Mouse (Mus musculus) heart, embryonic 13.5 days (tissue): ENCODE measurements around the gene Gipc2. TPM values are rescaled to one million over a fixed set of nuclear protein-coding genes. Genes with fewer than 3 reads are reported as not detected.

ENCODE experiments used
- ATAC-seq: fragments of 200-750 bp; cut with Nextera tagmentation; 2 replicates; pipeline ENCODE4 v1.8.0; 2017; ENCODE audit warnings: moderate TSS enrichment; ENCODE audit not compliant: insufficient number of reproducible peaks, low FRiP score, low TSS enrichment; ENCODE audit errors: extremely low read depth
- H3K27ac ChIP-seq: fragments of 300-500 bp; sonication (generic); replicated peaks from 2 replicates; pipeline ENCODE4 v1.5.1; 2015; ENCODE audit warnings: moderate library complexity, mild to moderate bottlenecking, inconsistent platforms
- H3K27me3 ChIP-seq: fragments of 300-500 bp; sonication (generic); replicated peaks from 2 replicates; pipeline ENCODE4 v1.6.1; 2015; ENCODE audit warnings: mild to moderate bottlenecking, inconsistent platforms
- H3K36me3 ChIP-seq: fragments of 300-500 bp; sonication (generic); 2 replicates; pipeline ENCODE4 v1.6.1; 2015; ENCODE audit warnings: mild to moderate bottlenecking, inconsistent platforms
- H3K4me1 ChIP-seq: fragments of 300-500 bp; sonication (generic); 2 replicates; pipeline ENCODE4 v1.6.1; 2015; ENCODE audit warnings: inconsistent platforms
- H3K4me2 ChIP-seq: fragments of 300-500 bp; sonication (generic); 2 replicates; pipeline ENCODE4 v1.6.1; 2015; ENCODE audit warnings: inconsistent platforms, mild to moderate bottlenecking, moderate library complexity
- H3K4me3 ChIP-seq: fragments of 300-500 bp; sonication (generic); 2 replicates; pipeline ENCODE4 v1.5.1; 2015; ENCODE audit warnings: moderate library complexity, mild to moderate bottlenecking, inconsistent platforms
- H3K9ac ChIP-seq: fragments of 300-500 bp; sonication (generic); 2 replicates; pipeline ENCODE4 v1.6.1; 2015; ENCODE audit warnings: inconsistent platforms, mild to moderate bottlenecking, moderate library complexity
- H3K9me3 ChIP-seq: fragments of 300-500 bp; sonication (generic); 2 replicates; pipeline ENCODE4 v1.6.1; 2016; ENCODE audit warnings: inconsistent platforms
- WGBS: fragments of 180-500 bp; shearing (Covaris S2); methylation state at CpG from one replicate; pipeline ENCODE4 v1.1.7; 2015; ENCODE audit warnings: mixed read lengths; 5-methylcytosine and 5-hydroxymethylcytosine counted together
- polyA plus RNA-seq: library from polyadenylated mRNA; unstranded; fragments of >200 nt; fragmentation: Nextera tagmentation; extraction: Ambion mirVana; gene quantifications from 2 replicates; pipeline ENCODE4 v1.2.1, GENCODE M21; 2015

Gene Gipc2
- polyA plus RNA-seq, 1 experiment from 2014 or later: 4.6 TPM

DNA sequence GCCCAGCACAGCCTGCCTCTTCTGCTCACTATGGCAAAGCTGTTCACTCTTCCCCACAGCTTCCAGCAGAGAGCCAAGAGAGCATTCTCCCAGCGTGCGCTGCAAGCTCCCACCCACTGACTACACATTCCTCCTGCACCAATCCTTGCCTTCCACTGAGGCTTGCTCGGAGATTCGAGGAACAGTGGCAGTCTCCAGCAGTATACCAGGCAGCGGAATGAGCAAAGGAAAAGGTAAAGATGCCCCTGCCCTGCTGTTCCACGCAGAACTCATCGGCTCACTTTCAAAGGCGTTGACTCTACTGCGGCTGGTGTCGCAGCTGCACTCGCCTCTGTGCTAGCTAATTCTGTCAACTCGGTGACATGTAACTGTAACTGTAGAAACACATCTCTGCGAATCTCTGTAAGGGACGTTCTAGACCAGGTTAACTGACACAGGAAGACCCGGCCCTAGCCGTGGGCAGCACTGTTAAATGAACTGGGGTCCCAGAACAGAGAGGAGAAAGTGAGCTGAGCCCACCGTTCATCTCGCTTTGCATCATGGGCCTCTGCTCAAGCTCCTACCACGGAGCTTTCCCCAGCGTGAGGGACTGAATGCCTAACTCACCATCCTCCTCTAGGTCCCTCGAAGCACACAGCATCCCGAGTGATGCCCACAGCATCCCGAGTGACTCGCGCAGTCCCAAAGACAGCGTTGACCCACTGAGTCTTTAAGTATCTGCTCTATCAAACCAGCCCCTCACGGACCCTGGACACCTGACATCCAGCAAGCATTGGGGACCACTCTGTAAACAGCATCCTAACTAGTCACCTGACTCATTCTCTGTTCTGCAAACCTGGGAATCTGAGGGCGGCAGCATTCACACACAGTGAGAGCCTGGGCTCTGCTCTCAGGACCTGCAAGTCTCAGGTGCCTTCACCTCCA lies 59.5 kb downstream of the Gipc2 start:
- H3K9ac ChIP-seq: peak overlapping the region; percentile 72
- ATAC-seq: 0 out of 2 replicates have a peak, but pooled peaks have one; percentile 10

DNA sequence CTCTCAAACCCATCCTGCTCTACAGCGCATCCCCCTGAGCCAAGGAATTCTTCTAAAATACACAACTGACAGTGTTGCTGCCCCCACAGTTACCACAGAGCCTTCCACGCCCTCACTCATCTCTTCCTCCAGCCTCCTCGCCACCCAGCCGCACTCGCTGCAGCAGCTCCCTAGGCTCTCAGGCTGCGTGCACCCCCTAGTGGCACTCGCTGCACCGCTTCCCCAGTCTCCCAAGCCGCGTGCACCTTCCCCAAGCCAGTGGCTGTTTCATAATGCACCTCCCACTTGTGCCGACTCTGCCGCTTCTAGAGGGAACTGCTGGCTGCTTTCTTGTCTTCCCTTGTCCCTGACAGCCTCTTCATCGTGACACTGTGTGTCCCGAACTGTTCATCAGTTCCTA lies 60.7 kb downstream of the Gipc2 start:
- ATAC-seq: peak; percentile 68
- no peak overlapping the region for H3K27ac ChIP-seq
- peaks cover 8% of the 10 kb centered on the region; the same call in 1 of the 2 replicates for H3K27me3 ChIP-seq
- peak overlapping the region; percentile 15; the same call in 1 of the 2 replicates for H3K9ac ChIP-seq
- H3K4me1 ChIP-seq: peaks cover 46% of the 10 kb centered on the region
- H3K36me3 ChIP-seq: no peaks in the 10 kb centered on the region
- H3K9me3 ChIP-seq: 0 out of 2 replicates have a peak, but pooled peaks cover 3% of the 10 kb centered on the region
- peak overlapping the region; percentile 52 for H3K4me3 ChIP-seq
- WGBS: 3% methylated on average over 14 of the region's 14 CpGs
- peak overlapping the region; percentile 86 for H3K4me2 ChIP-seq

More for the DNA sequence above, 59.5 kb downstream of the Gipc2 start:
- Histone ChIP-seq H3K27ac (no peak overlapping the region), H3K9me3 (0 out of 2 replicates have a peak, but pooled peaks cover 1% of the 10 kb centered on the region), H3K4me3 (peak overlapping the region; percentile 52), H3K27me3 (peaks cover 10% of the 10 kb centered on the region; the same call in 1 of the 2 replicates), H3K4me2 (peak overlapping the region; percentile 86), H3K36me3 (no peaks in the 10 kb centered on the region), H3K4me1 (peaks cover 50% of the 10 kb centered on the region)
- WGBS: 3% methylated on average over 28 of the region's 28 CpGs

DNA sequence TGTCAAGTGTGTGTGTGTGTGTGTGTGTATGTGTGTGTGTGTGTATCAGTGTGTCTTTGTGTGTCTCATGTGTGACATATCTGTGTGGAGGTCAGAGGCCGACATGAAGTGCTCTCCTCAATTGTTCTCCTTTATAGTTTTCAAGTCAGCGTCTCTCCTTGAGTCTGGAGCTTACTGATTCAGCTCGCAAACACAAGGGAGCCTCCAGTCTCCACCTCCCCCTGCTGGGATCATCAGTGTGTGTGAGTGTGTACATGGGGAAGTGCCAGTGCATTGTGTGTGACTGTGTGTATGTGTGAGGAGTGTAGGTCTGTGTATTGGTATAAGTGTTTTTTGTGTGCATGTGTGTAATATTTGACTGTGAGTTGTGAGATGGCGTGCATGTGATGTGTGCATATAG lies 62.6 kb downstream of the Gipc2 start:
- Histone ChIP-seq H3K36me3 (no peaks in the 10 kb centered on the region), H3K9ac (no peak overlapping the region), H3K4me2 (no peak overlapping the region), H3K27ac (no peak overlapping the region), H3K27me3 (no peaks in the 10 kb centered on the region), H3K4me3 (no peak overlapping the region), H3K4me1 (peaks cover 35% of the 10 kb centered on the region), H3K9me3 (0 out of 2 replicates have a peak, but pooled peaks cover 3% of the 10 kb centered on the region)
- 85% methylated on average over 4 of the region's 4 CpGs for WGBS
- no peak for ATAC-seq

DNA sequence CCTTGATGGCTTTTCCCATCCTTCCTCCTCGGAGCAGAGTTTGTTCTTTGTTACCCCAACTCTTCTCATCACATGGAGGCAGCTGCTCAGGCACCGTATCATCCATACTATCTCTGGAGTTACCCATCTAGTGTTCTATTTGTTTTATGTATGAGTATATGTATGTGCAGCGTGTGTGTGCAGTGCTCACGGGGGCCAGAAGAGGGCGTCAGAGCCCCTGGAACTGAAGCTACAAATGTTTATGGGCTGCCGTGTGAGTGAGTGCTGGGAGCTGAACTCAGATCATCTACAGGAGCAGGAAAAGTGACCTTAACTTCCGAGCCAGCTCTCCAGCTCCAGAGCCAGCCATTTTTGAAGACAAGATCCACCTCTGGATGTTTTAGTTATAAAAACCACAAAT lies 64.6 kb downstream of the Gipc2 start:
- H3K27ac ChIP-seq: no peak overlapping the region
- H3K4me2 ChIP-seq: no peak overlapping the region
- no peaks in the 10 kb centered on the region for H3K27me3 ChIP-seq
- WGBS: 91% methylated on average over 7 of the region's 7 CpGs
- ATAC-seq: no peak
- H3K36me3 ChIP-seq: no peaks in the 10 kb centered on the region
- no peak overlapping the region for H3K9ac ChIP-seq
- H3K4me1 ChIP-seq: peaks cover 16% of the 10 kb centered on the region
- no peak overlapping the region for H3K4me3 ChIP-seq
- 0 out of 2 replicates have a peak, but pooled peaks cover 3% of the 10 kb centered on the region for H3K9me3 ChIP-seq

DNA sequence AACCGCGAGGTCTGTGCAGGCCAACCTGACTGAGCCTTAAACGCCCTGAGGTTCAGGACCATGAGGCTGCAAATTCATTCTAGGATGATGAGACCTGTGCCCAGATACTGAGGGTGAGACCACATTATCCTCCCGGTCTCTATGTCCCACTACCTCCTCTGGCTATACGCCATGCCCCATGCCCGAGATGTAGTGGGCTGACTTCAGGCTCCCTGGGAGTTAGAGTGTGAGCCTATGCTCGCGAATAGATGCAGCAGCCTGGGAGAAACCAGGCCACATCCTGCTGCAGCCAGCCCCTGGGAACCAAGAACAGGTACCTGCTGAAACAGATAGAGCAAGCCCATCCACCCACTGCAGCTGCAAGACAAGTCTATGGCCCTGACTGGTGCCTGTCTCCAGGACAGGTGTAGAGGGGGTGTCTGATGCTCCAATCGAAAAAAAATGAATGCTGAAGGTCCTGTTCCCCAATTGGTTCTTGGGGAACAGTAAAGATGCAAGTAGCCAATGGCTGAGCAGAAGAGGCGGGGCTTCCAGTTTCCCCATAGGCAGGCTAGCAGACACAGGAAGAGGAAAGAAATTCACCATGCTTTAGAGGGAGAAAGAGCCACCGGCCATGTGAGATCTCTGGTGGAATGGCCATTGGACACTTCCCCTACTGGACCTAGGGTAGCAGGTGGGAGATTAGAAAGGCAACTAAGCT lies 65.8 kb downstream of the Gipc2 start:
- no peak overlapping the region for H3K9ac ChIP-seq
- no peak overlapping the region for H3K4me2 ChIP-seq
- H3K27ac ChIP-seq: no peak overlapping the region
- H3K4me1 ChIP-seq: peaks cover 4% of the 10 kb centered on the region
- 0 out of 2 replicates have a peak, but pooled peaks cover 3% of the 10 kb centered on the region for H3K9me3 ChIP-seq
- H3K27me3 ChIP-seq: no peaks in the 10 kb centered on the region
- no peak overlapping the region for H3K4me3 ChIP-seq
- H3K36me3 ChIP-seq: no peaks in the 10 kb centered on the region
- 40% methylated on average over 11 of the region's 11 CpGs for WGBS
- ATAC-seq: no peak

DNA sequence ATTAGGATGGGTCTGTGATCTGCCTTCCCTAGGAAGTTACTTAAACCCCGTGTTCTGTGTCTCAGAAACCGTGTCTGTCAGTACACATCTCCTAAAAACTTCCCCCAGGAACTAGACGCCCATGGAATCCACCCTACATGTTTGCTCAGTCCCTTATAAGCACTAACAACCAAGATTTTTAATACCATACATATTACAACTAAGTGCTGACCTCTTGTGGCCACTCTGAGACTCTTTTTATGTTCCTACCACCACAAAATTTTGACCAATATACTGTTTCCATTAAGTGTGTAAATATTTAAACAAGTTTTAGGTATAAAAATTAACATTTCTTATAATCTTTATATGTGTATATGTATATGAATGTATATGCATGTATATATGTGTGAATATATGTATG lies 71.0 kb downstream of the Gipc2 start:
- Histone ChIP-seq H3K4me3 (no peak overlapping the region), H3K27me3 (peaks cover 4% of the 10 kb centered on the region; the same call in 1 of the 2 replicates), H3K9ac (no peak overlapping the region), H3K27ac (no peak overlapping the region), H3K9me3 (no peaks in the 10 kb centered on the region), H3K36me3 (no peaks in the 10 kb centered on the region), H3K4me1 (no peaks in the 10 kb centered on the region), H3K4me2 (no peak overlapping the region)
- no peak for ATAC-seq
- WGBS: 3% methylated on average over 3 of the region's 3 CpGs

DNA sequence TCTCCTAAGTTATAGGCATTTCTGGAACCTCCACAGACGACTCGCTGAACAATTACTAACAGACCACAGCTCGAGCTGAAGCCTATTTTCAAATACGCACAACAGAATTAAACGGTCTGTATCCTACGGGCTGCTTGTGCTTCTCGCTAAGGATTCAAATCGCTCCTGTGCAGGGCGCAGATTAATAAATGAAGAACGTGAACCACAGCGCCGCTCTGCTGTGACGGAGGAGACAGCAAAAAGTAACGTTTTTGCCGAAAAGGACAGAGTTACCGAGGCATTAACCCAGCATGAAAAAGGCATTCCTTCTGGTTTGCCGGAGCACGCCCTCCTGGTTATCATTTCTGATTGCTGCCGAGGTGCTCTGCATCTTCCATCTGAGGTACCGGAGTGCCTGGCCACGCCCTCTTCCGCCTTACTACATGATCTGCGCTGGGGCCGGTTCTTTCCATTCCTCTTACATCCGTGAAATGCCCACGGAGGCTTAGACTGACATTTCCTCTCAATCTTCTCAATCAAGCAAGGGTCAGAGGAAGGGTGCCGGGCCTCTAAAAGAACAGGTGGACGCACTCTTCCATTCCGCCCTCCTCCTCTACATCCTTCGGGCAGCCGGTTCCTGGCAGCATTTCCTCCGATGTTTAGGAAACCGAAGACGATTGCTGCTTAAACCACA lies 73.5 kb downstream of the Gipc2 start:
- no peaks in the 10 kb centered on the region for H3K36me3 ChIP-seq
- no peaks in the 10 kb centered on the region for H3K9me3 ChIP-seq
- peak overlapping the region; percentile 42 for H3K4me3 ChIP-seq
- no peaks in the 10 kb centered on the region for H3K4me1 ChIP-seq
- H3K27ac ChIP-seq: no peak overlapping the region
- peak overlapping the region; percentile 68 for H3K4me2 ChIP-seq
- H3K9ac ChIP-seq: peak overlapping the region; percentile 1; the same call in 1 of the 2 replicates
- peaks cover 4% of the 10 kb centered on the region; the same call in 1 of the 2 replicates for H3K27me3 ChIP-seq
- 47% methylated on average over 34 of the region's 34 CpGs for WGBS
- no peak for ATAC-seq

DNA sequence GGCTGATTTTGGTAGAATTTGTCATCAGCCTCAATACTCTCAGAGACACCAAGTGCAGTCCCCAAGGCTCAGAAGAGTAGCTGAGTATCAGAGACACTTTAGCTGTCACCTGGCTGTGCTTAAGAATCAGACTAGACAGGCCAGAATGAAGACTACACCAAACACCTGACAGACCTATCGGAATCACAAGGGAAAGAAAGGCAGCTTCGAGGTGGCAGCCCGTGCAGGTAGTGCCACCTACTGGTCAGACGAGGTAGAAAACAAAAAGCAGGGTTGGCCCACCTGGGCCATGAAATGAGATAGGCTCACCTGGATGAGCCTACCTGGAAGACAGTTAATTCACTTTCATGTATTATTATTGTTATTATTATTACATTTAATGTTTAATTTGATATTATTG lies 76.9 kb downstream of the Gipc2 start:
- no peak overlapping the region for H3K27ac ChIP-seq
- H3K4me3 ChIP-seq: no peak overlapping the region
- WGBS: 8% methylated on average over 4 of the region's 4 CpGs
- no peak for ATAC-seq
- no peaks in the 10 kb centered on the region for H3K36me3 ChIP-seq
- H3K4me2 ChIP-seq: no peak overlapping the region
- H3K4me1 ChIP-seq: no peaks in the 10 kb centered on the region
- peaks cover 4% of the 10 kb centered on the region; the same call in 1 of the 2 replicates for H3K27me3 ChIP-seq
- H3K9me3 ChIP-seq: no peaks in the 10 kb centered on the region
- H3K9ac ChIP-seq: no peak overlapping the region

DNA sequence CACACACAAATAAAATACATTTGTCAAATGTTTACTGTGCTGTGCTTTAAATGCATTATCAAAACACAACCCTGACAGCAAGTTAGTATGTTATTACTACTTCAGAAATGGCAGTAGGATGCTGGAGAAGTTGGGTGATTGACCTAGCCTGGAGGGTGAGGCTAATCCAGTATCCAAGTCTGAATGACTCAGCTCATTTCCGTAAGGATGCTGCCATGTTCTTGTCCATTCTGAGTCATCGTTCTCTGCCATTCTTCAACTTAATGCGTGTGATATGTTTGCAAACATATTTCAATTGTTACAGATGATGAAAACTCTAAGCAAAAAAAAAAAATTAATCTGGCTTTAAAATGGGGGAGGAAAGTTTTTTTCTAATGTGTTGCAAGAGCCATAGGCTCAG lies 84.6 kb downstream of the Gipc2 start:
- no peak for ATAC-seq
- H3K36me3 ChIP-seq: no peaks in the 10 kb centered on the region
- H3K27ac ChIP-seq: no peak overlapping the region
- 85% methylated on average over 3 of the region's 3 CpGs for WGBS
- no peak overlapping the region for H3K4me2 ChIP-seq
- no peak overlapping the region for H3K4me3 ChIP-seq
- H3K9ac ChIP-seq: no peak overlapping the region
- H3K9me3 ChIP-seq: no peaks in the 10 kb centered on the region
- H3K4me1 ChIP-seq: no peaks in the 10 kb centered on the region
- H3K27me3 ChIP-seq: no peaks in the 10 kb centered on the region

DNA sequence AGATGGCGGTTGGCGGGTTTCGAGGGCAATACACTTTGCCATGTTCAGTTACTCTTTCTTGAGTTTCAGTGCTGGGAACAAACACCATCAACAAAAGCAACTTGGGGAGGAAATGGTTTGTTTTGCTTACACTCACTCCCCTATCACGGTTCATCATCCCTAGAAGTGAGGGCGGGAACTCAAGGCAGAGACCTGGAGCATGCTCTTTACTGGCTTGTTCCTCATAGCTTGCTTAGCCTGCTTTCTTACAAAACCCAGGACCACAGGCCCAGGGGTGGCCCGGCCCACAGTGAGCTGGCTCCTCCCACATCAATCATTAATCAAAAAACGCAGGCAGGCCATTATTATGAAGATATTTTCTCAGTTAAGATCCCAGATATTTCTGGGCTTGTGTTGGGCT lies 89.9 kb downstream of the Gipc2 start:
- Histone ChIP-seq H3K27ac (no peak overlapping the region; the same call in 1 of the 2 replicates), H3K9me3 (no peaks in the 10 kb centered on the region)
- ATAC-seq: no peak

DNA sequence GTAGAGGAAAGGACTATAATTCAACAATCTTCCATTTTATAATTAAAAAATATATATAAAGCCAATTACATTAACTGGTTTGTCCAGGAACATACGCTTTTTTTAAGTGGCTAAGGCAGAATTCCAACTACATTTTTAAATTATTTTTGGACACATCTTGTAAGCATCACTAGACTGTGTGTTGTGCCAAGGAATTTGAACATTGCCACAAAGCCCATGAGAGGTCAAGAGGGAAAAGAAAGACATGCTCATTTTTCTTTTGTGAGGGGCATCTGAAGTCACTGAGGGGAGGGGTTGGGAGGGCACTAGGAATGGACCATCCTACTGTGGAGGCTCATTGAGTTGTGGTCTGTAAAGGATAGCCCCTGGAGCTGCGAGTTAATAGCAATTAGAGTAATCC lies 97.0 kb downstream of the Gipc2 start:
- Histone ChIP-seq H3K9ac (no peak overlapping the region), H3K4me1 (peaks cover 9% of the 10 kb centered on the region), H3K27ac (no peak overlapping the region), H3K9me3 (no peaks in the 10 kb centered on the region), H3K4me2 (no peak overlapping the region), H3K4me3 (no peak overlapping the region), H3K27me3 (peaks cover 13% of the 10 kb centered on the region; the same call in 1 of the 2 replicates), H3K36me3 (no peaks in the 10 kb centered on the region)
- ATAC-seq: no peak
- 70% methylated on average over 2 of the region's 2 CpGs for WGBS

More for the DNA sequence above, 89.9 kb downstream of the Gipc2 start:
- Histone ChIP-seq H3K36me3 (no peaks in the 10 kb centered on the region), H3K4me3 (no peak overlapping the region), H3K4me1 (no peaks in the 10 kb centered on the region), H3K9ac (no peak overlapping the region), H3K27me3 (no peaks in the 10 kb centered on the region), H3K4me2 (no peak overlapping the region)
- WGBS: 71% methylated on average over 7 of the region's 7 CpGs
